Mouse (Mus musculus) CD4-positive naive resting alpha-beta T cell, adult 57 days (primary cell): ENCODE data around the gene Pcare. TPM values are rescaled to one million over a fixed set of nuclear protein-coding genes. Genes with fewer than 3 reads are reported as not detected.

Experiments
- total RNA-seq: library from RNA; stranded (reverse); gene quantifications from one replicate; pipeline ENCODE4 v1.2.4, GENCODE M21; 2023

Gene Pcare
- total RNA-seq, result not detected

DNA sequence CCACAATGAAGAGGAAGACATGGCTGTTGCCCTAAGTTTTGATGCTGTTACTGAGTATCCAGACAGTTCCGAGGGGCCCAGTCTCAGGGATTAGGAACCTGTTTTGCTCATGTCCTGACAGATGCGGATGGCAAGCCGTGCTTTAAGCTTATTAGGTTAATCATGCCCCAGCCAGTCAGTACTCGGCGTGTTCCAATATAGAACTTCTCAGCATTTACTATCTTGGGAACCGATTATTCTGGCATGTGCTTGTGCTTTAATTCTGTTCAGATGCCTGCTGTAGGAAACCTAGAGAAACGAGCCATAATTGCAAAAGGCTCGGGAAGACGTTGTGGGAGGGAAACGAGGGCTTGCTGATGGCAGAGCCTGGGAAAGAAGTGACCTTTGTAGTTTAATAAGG, at the start of gene Pcare:
Gene Pcare (minus strand): TSS at position 64 of the 400 bp plus-strand sequence.

DNA sequence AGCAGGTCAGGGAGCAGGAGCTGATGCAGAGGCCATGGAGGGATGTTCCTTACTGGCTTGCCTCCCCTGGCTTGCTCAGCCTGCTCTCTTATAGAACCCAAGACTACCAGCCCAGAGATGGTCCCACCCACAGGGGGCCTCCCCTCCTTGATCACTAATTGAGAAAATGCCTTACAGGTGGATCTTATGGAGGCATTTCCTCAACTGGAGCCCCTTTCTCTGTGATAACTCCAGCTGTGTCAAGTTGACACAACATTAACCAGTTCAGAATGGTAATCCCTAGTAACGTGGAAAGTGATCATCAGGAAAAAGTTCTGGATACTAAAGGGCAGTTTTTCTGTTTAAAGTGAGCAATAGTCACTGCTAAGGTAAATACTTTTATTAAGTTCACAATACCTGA, 15.5 kb upstream of the Pcare start, which contains the start of gene Clip4:
Gene Clip4 (plus strand): TSS at position 301 of the 400 bp plus-strand sequence.

Other genes starting within 250 kb of the Pcare start
- 18.7 TPM for gene Ndc80, start 226.0 kb downstream of the Pcare start, total RNA-seq
- not detected for gene Spdya, start 200.8 kb downstream of the Pcare start, total RNA-seq
- gene Wdr43, start 137.0 kb downstream of the Pcare start, total RNA-seq, result 137 TPM
- not detected for gene Togaram2, start 79.6 kb downstream of the Pcare start, total RNA-seq
- not detected for gene Clip4, start 15.6 kb upstream of the Pcare start, total RNA-seq